Mouse (Mus musculus): ENCODE results near the gene Masp2. TPM values are rescaled to one million over a fixed set of nuclear protein-coding genes. Genes with fewer than 3 reads are reported as not detected.

The Masp2 gene
- total and polyA plus RNA-seq, 2 experiments from 2014 or later: 0.33 TPM; not detected in 1

GRCm38 (mm10) chr4:148664021-148664420, 61.7 kb downstream of the Masp2 start:
- H3K9ac ChIP-seq (replicated peaks; ENCODE audit: low read length, poor library complexity, severe bottlenecking): no peak overlapping the region
- H3K4me3 ChIP-seq (ENCODE audit: low read depth, low read length): no peak overlapping the region
- H3K9me3 ChIP-seq (ENCODE audit: low read length): no peaks in the 10 kb centered on the region
- WGBS: 59% methylated on average over 6 of the region's 6 CpGs
- ATAC-seq (ENCODE audit: low FRiP score) (no peak), DNase-seq (ENCODE audit: low spot score) (no peak)
- H3K27ac ChIP-seq (ENCODE audit: low read depth, low read length): no peak overlapping the region
- H3K27me3 ChIP-seq (ENCODE audit: insufficient read depth, low read length): no peaks in the 10 kb centered on the region
- no peak for TF ChIP-seq CTCF (IDR thresholded peaks at IDR 0.05)
- no peak overlapping the region for H3K4me2 ChIP-seq (ENCODE audit: low read depth, low read length, poor library complexity, severe bottlenecking)
- H3K36me3 ChIP-seq (ENCODE audit: insufficient read depth, low read length): no peaks in the 10 kb centered on the region
- H3K4me1 ChIP-seq (ENCODE audit: insufficient read depth, low read length): no peaks in the 10 kb centered on the region

Other genes with a start within 250 kb of the Masp2 start
- 16.0 and 19.8 TPM in 2 replicates for gene Ubiad1, start 157.8 kb upstream of the Masp2 start, total RNA-seq (2014; rRNA removed)
- gene Ubiad1, start 157.8 kb upstream of the Masp2 start, polyA plus RNA-seq (2015; fragmentation: Nextera tagmentation; extraction: Ambion mirVana): 12.7 and 14.6 TPM in 2 replicates
- gene Mtor, start 153.9 kb upstream of the Masp2 start, total RNA-seq (2014; rRNA removed): 54.5 and 59.6 TPM in 2 replicates
- 24.3 and 27.8 TPM in 2 replicates for gene Mtor, start 153.9 kb upstream of the Masp2 start, polyA plus RNA-seq (2015; fragmentation: Nextera tagmentation; extraction: Ambion mirVana)
- gene Angptl7, start 102.1 kb upstream of the Masp2 start, total RNA-seq (2014; rRNA removed): 0.09 and 0.11 TPM in 2 replicates
- 0.25 and 0.36 TPM in 2 replicates for gene Angptl7, start 102.1 kb upstream of the Masp2 start, polyA plus RNA-seq (2015; fragmentation: Nextera tagmentation; extraction: Ambion mirVana)
- gene Exosc10, start 44.1 kb upstream of the Masp2 start, total RNA-seq (2014; rRNA removed): 70.8 and 73.3 TPM in 2 replicates
- 77.1 and 78.8 TPM in 2 replicates for gene Exosc10, start 44.1 kb upstream of the Masp2 start, polyA plus RNA-seq (2015; fragmentation: Nextera tagmentation; extraction: Ambion mirVana)
- 55.4 and 74.9 TPM in 2 replicates for gene Srm, start 11.1 kb upstream of the Masp2 start, total RNA-seq (2014; rRNA removed)
- gene Srm, start 11.1 kb upstream of the Masp2 start, polyA plus RNA-seq (2015; fragmentation: Nextera tagmentation; extraction: Ambion mirVana): 148 and 151 TPM in 2 replicates
- gene Tardbp, start 24.5 kb downstream of the Masp2 start, total RNA-seq (2014; rRNA removed): 94.0 and 98.7 TPM in 2 replicates
- 80.7 and 94.6 TPM in 2 replicates for gene Tardbp, start 24.5 kb downstream of the Masp2 start, polyA plus RNA-seq (2015; fragmentation: Nextera tagmentation; extraction: Ambion mirVana)
- gene Gm572, start 40.8 kb downstream of the Masp2 start, total RNA-seq (2014; rRNA removed): 0.44 TPM in 1 of 2 replicates, not detected in the other
- not detected in 2 replicates for gene Gm572, start 40.8 kb downstream of the Masp2 start, polyA plus RNA-seq (2015; fragmentation: Nextera tagmentation; extraction: Ambion mirVana)
- 3.7 and 4.0 TPM in 2 replicates for gene Casz1, start 201.9 kb downstream of the Masp2 start, total RNA-seq (2014; rRNA removed)
- gene Casz1, start 201.9 kb downstream of the Masp2 start, polyA plus RNA-seq (2015; fragmentation: Nextera tagmentation; extraction: Ambion mirVana): 2.0 TPM in 2 replicates

Data from midbrain, postnatal 0 days (tissue).